28 mouse cellular contexts compared by ENCODE assay signal in genomic region chr6:67303210-67303609, GRCm38 (mm10).
DNase-seq lines count a peak whose midpoint lies in the region; ATAC-seq and TF ChIP-seq lines count a peak whose summit lies in the region.
"Had no signal": no experiment of that assay in that cellular context is flagged by ENCODE, and none has a peak within 500 bp of the region (broad histone marks: within the 10 kb centered on the region; RNA-seq: fewer than 3 reads in every experiment).

No protein-coding gene starts in this region.

- no peaks in the 10 kb centered on the region for H3K27me3 ChIP-seq in limb, embryonic 15.5 days
- no peaks in the 10 kb centered on the region for H3K27me3 ChIP-seq in limb, embryonic 10.5 days (ENCODE audit: low read depth, poor library complexity, severe bottlenecking)
- H3K27me3 ChIP-seq in embryonic facial prominence, embryonic 13.5 days, result no peaks in the 10 kb centered on the region
- H3K27me3 ChIP-seq: heart, embryonic 13.5 days had no signal

- no peaks in the 10 kb centered on the region for H3K36me3 ChIP-seq in limb, embryonic 15.5 days
- H3K36me3 ChIP-seq in limb, embryonic 10.5 days, result no peaks in the 10 kb centered on the region
- no peaks in the 10 kb centered on the region for H3K36me3 ChIP-seq in embryonic facial prominence, embryonic 13.5 days
- H3K36me3 ChIP-seq: forebrain, embryonic 10.5 days; heart, embryonic 10.5 days; heart, embryonic 13.5 days had no signal

- H3K9me3 ChIP-seq in limb, embryonic 15.5 days, result no peaks in the 10 kb centered on the region
- no peaks in the 10 kb centered on the region for H3K9me3 ChIP-seq in limb, embryonic 10.5 days (replicated peaks)
- no peaks in the 10 kb centered on the region for H3K9me3 ChIP-seq in embryonic facial prominence, embryonic 13.5 days
- H3K9me3 ChIP-seq: forebrain, embryonic 10.5 days; heart, embryonic 10.5 days; heart, embryonic 13.5 days had no signal

- no peak overlapping the region for H3K9ac ChIP-seq in limb, embryonic 15.5 days
- H3K9ac ChIP-seq in embryonic facial prominence, embryonic 13.5 days, result no peak overlapping the region
- H3K9ac ChIP-seq: forebrain, postnatal 0 days; heart, embryonic 13.5 days; hindbrain, embryonic 14.5 days had no signal

- no peak for TF ChIP-seq CTCF in lung, adult 2 months (IDR thresholded peaks at IDR 0.05; ENCODE audit: insufficient read depth, low read length)

- no peak overlapping the region for H3K4me2 ChIP-seq in limb, embryonic 15.5 days
- H3K4me2 ChIP-seq in embryonic facial prominence, embryonic 13.5 days, result no peak overlapping the region
- H3K4me2 ChIP-seq: heart, embryonic 13.5 days; hindbrain, embryonic 14.5 days had no signal

- peak overlapping the region; percentile 74 for H3K27ac ChIP-seq in limb, embryonic 15.5 days
- no peak overlapping the region for H3K27ac ChIP-seq in limb, embryonic 10.5 days
- H3K27ac ChIP-seq in embryonic facial prominence, embryonic 13.5 days, result peak overlapping the region; percentile 66; the same call in 1 of the 2 replicates
- H3K27ac ChIP-seq: forebrain, embryonic 10.5 days; heart, adult 2 months; heart, embryonic 10.5 days; heart, embryonic 13.5 days; hindbrain, embryonic 14.5 days; hindbrain, postnatal 0 days had no signal

- H3K4me1 ChIP-seq in limb, embryonic 15.5 days, result peaks cover 11% of the 10 kb centered on the region; the same call in 1 of the 2 replicates
- no peaks in the 10 kb centered on the region for H3K4me1 ChIP-seq in limb, embryonic 10.5 days
- no peaks in the 10 kb centered on the region; the same call in 1 of the 2 replicates for H3K4me1 ChIP-seq in embryonic facial prominence, embryonic 13.5 days
- no peaks in the 10 kb centered on the region; the same call in 1 of the 2 replicates for H3K4me1 ChIP-seq in lung, adult 2 months (ENCODE audit: control insufficient read depth, insufficient read depth, low read length)
- H3K4me1 ChIP-seq: forebrain, embryonic 10.5 days had no signal

- ATAC-seq in limb, embryonic 15.5 days (ENCODE audit: insufficient number of reproducible peaks, low FRiP score, low TSS enrichment, low read depth), result no peak
- peak; percentile 74 for ATAC-seq in embryonic facial prominence, embryonic 13.5 days (ENCODE audit: insufficient number of reproducible peaks, insufficient read depth, low FRiP score, low TSS enrichment, low read depth)
- ATAC-seq: activated CD4-positive, CD25-positive, alpha-beta regulatory T cell, adult 4 months; CD4-positive, CD25-positive, alpha-beta regulatory T cell, adult 4 months; forebrain, embryonic 14.5 days; forebrain, postnatal 0 days; hindbrain, postnatal 0 days; inflammation-experienced regulatory T-cells, adult 6 months had no signal

- DNase-seq in limb, embryonic 10.5 days (ENCODE audit: low spot score), result no peak
- peak; percentile 9 for DNase-seq in R1 (ENCODE audit: low read depth, low spot score)
- DNase-seq in fat pad, adult 2 months (ENCODE audit: extremely low read depth, low read depth, low spot score), result peak; percentile 66
- DNase-seq in adrenal gland, postnatal 14 days, result no peak
- DNase-seq in lung, adult 2 months, result no peak
- DNase-seq in right cerebral cortex, adult 2 months (ENCODE audit: low spot score in 2 of 2), result no peak
- DNase-seq: adrenal gland, adult 8-10 months; adrenal gland, postnatal 36 days; cerebellum, adult 18-20 months; cerebellum, adult 9-10 months; cerebellum, postnatal 14 days; forebrain, postnatal 0 days; gastrocnemius, postnatal 25 days; heart, adult 2 months; heart, postnatal 14 days; heart, postnatal 4 days had no signal

- TF ChIP-seq POLR2A in lung, adult 2 months (IDR thresholded peaks at IDR 0.05; ENCODE audit: borderline replicate concordance, extremely low read depth, low read depth, low read length), result no peak

- no peak overlapping the region for H3K4me3 ChIP-seq in limb, embryonic 15.5 days
- no peak overlapping the region for H3K4me3 ChIP-seq in limb, embryonic 10.5 days
- no peak overlapping the region for H3K4me3 ChIP-seq in embryonic facial prominence, embryonic 13.5 days
- no peak overlapping the region for H3K4me3 ChIP-seq in lung, adult 2 months (replicated peaks; ENCODE audit: extremely low read depth, low read depth, low read length)
- H3K4me3 ChIP-seq: erythroblast, embryonic 14.5 days; forebrain, embryonic 10.5 days; heart, adult 2 months; heart, embryonic 10.5 days; heart, embryonic 13.5 days had no signal

- 61% methylated on average over 10 of the region's 10 CpGs for WGBS in limb, embryonic 15.5 days
- WGBS in limb, embryonic 10.5 days, result 81% methylated on average over 10 of the region's 10 CpGs
- WGBS in embryonic facial prominence, embryonic 13.5 days, result 62% methylated on average over 10 of the region's 10 CpGs
- WGBS in lung, adult 2 months, result 63% methylated on average over 10 of the region's 10 CpGs

Comparison
In these comparisons a context has a peak if more than half of its experiments do, and no peak if none do; other contexts are left out.
1. DNase-seq: peak in R1 (single experiment) and fat pad, adult 2 months (single experiment); none in limb, embryonic 10.5 days (single experiment), adrenal gland, postnatal 14 days (single experiment), lung, adult 2 months (single experiment) and right cerebral cortex, adult 2 months (0 of 2).